Mouse (Mus musculus): ENCODE data around the gene Olfr594. TPM values are rescaled to one million over a fixed set of nuclear protein-coding genes. Genes with fewer than 3 reads are reported as not detected.
"Not testable (repeated sequence)": the region's sequence is repeated elsewhere in the genome, so short reads cannot be mapped to it uniquely, and the experiment has no call there.

Olfr594 gene
- polyA plus RNA-seq (2014; fragmentation: Nextera tagmentation; extraction: Ambion mirVana): not detected in 2 replicates

DNA sequence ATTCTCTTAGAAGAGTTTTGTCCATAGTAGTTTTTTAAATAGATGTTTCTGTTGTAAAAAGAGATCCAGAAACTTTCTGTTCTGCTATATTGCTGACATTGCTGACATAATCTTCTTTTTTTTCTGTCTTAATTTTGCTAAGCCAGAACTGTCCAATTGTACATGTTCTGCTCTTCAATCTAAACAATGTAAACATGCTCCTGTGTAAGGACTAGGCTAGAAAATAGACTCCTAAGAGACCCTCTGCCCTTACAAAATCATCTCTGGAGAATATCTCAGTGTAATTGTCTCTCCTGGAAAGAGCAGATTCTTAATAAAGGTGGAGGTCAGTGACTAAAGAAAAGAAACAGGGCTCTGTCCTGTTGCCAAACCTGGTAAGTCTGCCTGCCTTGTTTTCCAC, at the start of gene Olfr594:
Gene Olfr594 (plus strand): TSS at position 301 of the 400 bp plus-strand sequence.
- Histone ChIP-seq H3K4me3 (ENCODE audit: low read length) (no peak within 1 kb of the TSS), H3K4me1 (ENCODE audit: control insufficient read depth, insufficient read depth, low read length) (no peaks in the 10 kb centered on the region), H3K9ac (ENCODE audit: low read depth, low read length) (no peak within 1 kb of the TSS), H3K27me3 (ENCODE audit: control insufficient read depth, insufficient read depth, low read length) (no peaks in the 10 kb centered on the region), H3K4me2 (replicated peaks; ENCODE audit: low read depth, low read length) (no peak within 1 kb of the TSS), H3K36me3 (ENCODE audit: control insufficient read depth, insufficient read depth, low read length) (no peaks in the 10 kb centered on the region), H3K27ac (ENCODE audit: low read depth, low read length) (no peak within 1 kb of the TSS), H3K9me3 (ENCODE audit: control insufficient read depth, low read length) (no peaks in the 10 kb centered on the region)
- no peak for ATAC-seq (ENCODE audit: low FRiP score, low TSS enrichment)

DNA sequence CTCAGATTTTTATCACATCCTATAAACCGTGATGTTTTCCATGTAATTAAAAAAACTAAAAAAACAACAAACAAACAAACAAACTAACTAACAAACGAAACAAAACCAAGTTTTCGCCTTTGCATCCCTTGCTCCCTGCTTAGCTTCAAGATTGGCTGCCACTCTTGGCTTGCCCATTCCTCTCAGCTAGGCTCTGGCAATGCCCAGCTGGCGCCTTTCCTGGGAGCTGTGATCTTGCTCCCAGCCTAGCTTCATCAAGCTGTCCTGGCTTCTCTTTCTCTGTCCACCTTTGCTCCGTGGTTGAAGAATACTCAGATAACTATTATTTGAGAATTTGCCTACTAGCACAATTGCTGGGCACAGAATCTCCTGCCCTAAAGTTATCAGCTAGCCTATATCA, 47.1 kb upstream of the Olfr594 start:
- Histone ChIP-seq H3K9ac (ENCODE audit: low read depth, low read length) (no peak overlapping the region), H3K4me2 (replicated peaks; ENCODE audit: low read depth, low read length) (no peak overlapping the region), H3K27me3 (ENCODE audit: control insufficient read depth, insufficient read depth, low read length) (no peaks in the 10 kb centered on the region), H3K4me3 (ENCODE audit: low read length) (no peak overlapping the region), H3K36me3 (ENCODE audit: control insufficient read depth, insufficient read depth, low read length) (no peaks in the 10 kb centered on the region), H3K4me1 (ENCODE audit: control insufficient read depth, insufficient read depth, low read length) (no peaks in the 10 kb centered on the region), H3K9me3 (ENCODE audit: control insufficient read depth, low read length) (no peaks in the 10 kb centered on the region), H3K27ac (ENCODE audit: low read depth, low read length) (no peak overlapping the region)
- 82% methylated on average over 5 of the region's 5 CpGs for WGBS
- no peak for ATAC-seq (ENCODE audit: low FRiP score, low TSS enrichment)

DNA sequence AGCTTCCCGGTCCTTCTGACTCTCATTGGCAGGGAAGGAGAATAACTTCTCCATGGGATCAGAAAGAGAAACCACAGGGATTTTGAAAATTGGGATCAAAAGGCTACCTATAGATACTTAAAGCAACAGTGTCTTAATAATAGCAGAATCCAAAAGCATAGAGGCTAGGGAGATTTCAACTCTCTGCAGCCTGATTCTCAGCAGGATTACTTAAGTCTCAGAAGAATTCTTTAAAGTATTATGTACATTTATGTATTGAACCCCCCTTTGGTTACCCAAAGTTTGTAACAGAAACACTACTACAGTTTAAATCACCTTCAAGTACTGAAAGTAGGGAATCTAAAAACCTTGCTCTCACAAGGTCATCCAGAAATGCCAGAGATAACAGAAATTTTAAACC, 38.6 kb upstream of the Olfr594 start, which contains the start of gene Olfr591:
Gene Olfr591 (minus strand): TSS at position 101 of the 400 bp plus-strand sequence.
- H3K27me3 ChIP-seq (ENCODE audit: control insufficient read depth, insufficient read depth, low read length): no peaks in the 10 kb centered on the region
- H3K4me1 ChIP-seq (ENCODE audit: control insufficient read depth, insufficient read depth, low read length): no peaks in the 10 kb centered on the region
- no peaks in the 10 kb centered on the region for H3K36me3 ChIP-seq (ENCODE audit: control insufficient read depth, insufficient read depth, low read length)
- H3K9ac ChIP-seq (ENCODE audit: low read depth, low read length): no peak within 1 kb of the TSS
- ATAC-seq (ENCODE audit: low FRiP score, low TSS enrichment): no peak
- H3K4me2 ChIP-seq (replicated peaks; ENCODE audit: low read depth, low read length): no peak within 1 kb of the TSS
- peaks cover 11% of the 10 kb centered on the region; the same call in 1 of the 2 replicates for H3K9me3 ChIP-seq (ENCODE audit: control insufficient read depth, low read length)
- no peak within 1 kb of the TSS for H3K27ac ChIP-seq (ENCODE audit: low read depth, low read length)
- H3K4me3 ChIP-seq (ENCODE audit: low read length): no peak within 1 kb of the TSS
- WGBS: 76% methylated on average over 1 of the region's 1 CpGs

DNA sequence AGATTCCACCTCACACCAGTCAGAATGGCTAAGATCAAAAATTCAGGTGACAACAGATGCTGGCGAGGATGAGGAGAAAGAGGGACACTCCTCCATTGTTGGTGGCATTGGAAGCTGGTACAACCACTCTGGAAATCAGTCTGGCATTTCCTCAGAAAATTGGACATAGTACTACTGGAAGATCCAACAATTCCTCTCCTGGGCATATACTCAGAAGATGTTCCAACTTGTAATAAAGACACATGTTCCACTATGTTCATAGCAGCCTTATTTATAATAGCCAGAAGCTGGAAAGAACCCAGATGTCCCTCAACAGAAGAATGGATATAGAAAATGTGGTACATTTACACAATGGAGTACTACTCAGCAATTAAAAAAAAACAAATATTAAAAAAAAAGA, 32.3 kb upstream of the Olfr594 start, which contains the start of gene Olfr592:
Gene Olfr592 (plus strand): TSS at position 301 of the 400 bp plus-strand sequence.
- not testable (repeated sequence) for H3K4me2 ChIP-seq (replicated peaks; ENCODE audit: low read depth, low read length); H3K4me3 ChIP-seq (ENCODE audit: low read length); H3K9ac ChIP-seq (ENCODE audit: low read depth, low read length); H3K36me3 ChIP-seq (ENCODE audit: control insufficient read depth, insufficient read depth, low read length); H3K27ac ChIP-seq (ENCODE audit: low read depth, low read length); H3K4me1 ChIP-seq (ENCODE audit: control insufficient read depth, insufficient read depth, low read length); H3K27me3 ChIP-seq (ENCODE audit: control insufficient read depth, insufficient read depth, low read length); ATAC-seq (ENCODE audit: low FRiP score, low TSS enrichment)
- 89% methylated on average over 1 of the region's 1 CpGs for WGBS
- H3K9me3 ChIP-seq (ENCODE audit: control insufficient read depth, low read length): peaks cover 12% of the 10 kb centered on the region; the same call in 1 of the 2 replicates

DNA sequence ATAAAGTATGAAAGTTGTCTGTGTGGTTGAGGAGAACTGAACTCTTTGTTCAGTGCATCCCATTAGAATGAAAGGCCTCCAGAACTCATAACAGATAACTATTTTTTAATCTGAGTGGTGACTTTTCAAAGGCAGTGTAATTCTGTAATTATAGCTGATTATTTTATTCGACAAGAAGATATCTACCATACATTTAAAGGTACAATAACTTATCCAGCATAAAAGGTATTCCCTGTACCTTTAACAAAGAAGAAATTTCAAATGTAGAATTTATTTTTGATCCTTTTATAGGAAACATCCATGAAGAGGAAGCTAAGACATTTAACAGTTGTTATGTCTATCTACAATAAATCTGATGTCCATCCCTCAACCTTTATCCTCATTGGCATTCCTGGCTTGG, 5.2 kb upstream of the Olfr594 start, which contains the start of gene Olfr593:
Gene Olfr593 (plus strand): TSS at position 301 of the 400 bp plus-strand sequence.
- H3K27ac ChIP-seq (ENCODE audit: low read depth, low read length): no peak within 1 kb of the TSS
- no peaks in the 10 kb centered on the region for H3K4me1 ChIP-seq (ENCODE audit: control insufficient read depth, insufficient read depth, low read length)
- WGBS: 71% methylated on average over 1 of the region's 1 CpGs
- ATAC-seq (ENCODE audit: low FRiP score, low TSS enrichment): no peak
- H3K9ac ChIP-seq (ENCODE audit: low read depth, low read length): no peak within 1 kb of the TSS
- H3K4me3 ChIP-seq (ENCODE audit: low read length): no peak within 1 kb of the TSS
- no peak within 1 kb of the TSS for H3K4me2 ChIP-seq (replicated peaks; ENCODE audit: low read depth, low read length)
- no peaks in the 10 kb centered on the region for H3K27me3 ChIP-seq (ENCODE audit: control insufficient read depth, insufficient read depth, low read length)
- H3K36me3 ChIP-seq (ENCODE audit: control insufficient read depth, insufficient read depth, low read length): no peaks in the 10 kb centered on the region
- H3K9me3 ChIP-seq (ENCODE audit: control insufficient read depth, low read length): no peaks in the 10 kb centered on the region

DNA sequence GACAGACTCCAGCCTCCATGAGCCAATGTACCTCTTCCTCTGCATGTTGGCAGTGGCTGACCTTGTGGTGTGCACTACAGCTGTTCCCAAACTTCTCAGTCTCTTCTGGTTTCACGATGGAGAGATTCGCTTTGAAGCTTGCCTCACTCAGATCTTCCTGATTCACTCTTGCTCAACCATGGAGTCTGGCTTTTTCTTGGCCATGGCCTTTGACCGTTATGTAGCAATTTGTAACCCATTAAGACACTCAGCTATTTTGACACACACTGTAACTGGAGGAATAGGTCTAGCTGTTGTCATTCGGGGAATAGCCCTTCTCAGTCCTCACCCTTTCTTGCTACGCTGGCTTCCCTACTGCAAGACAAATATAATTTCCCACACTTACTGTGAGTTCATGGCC, 4.7 kb upstream of the Olfr594 start:
- WGBS: 89% methylated on average over 5 of the region's 5 CpGs
- not testable (repeated sequence) for H3K27ac ChIP-seq (ENCODE audit: low read depth, low read length); H3K4me1 ChIP-seq (ENCODE audit: control insufficient read depth, insufficient read depth, low read length); ATAC-seq (ENCODE audit: low FRiP score, low TSS enrichment); H3K9me3 ChIP-seq (ENCODE audit: control insufficient read depth, low read length); H3K9ac ChIP-seq (ENCODE audit: low read depth, low read length); H3K36me3 ChIP-seq (ENCODE audit: control insufficient read depth, insufficient read depth, low read length); H3K4me3 ChIP-seq (ENCODE audit: low read length); H3K27me3 ChIP-seq (ENCODE audit: control insufficient read depth, insufficient read depth, low read length); H3K4me2 ChIP-seq (replicated peaks; ENCODE audit: low read depth, low read length)

DNA sequence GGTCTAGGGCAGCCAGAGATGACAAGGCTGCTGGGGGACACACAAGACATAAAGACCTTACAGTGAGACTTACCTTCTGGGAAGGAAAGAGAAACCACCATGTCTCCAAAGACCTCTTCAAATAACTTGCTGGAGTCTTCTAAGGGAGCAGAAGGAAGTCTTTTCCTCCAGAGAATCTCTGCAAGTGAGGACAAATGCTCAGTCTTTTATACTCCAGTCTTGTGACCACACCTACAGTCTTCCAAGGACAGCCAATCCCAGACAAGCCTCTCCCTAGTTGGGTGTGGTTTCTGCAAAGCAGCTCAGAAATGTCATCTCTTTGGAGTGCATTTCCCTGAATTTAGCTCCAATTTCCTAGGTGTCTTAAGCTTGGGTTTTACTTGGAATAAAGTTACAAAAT, 35.6 kb downstream of the Olfr594 start, which contains the start of gene Usp17ld:
Gene Usp17ld (minus strand): TSS at position 101 of the 400 bp plus-strand sequence.
- not testable (repeated sequence) for H3K36me3 ChIP-seq (ENCODE audit: control insufficient read depth, insufficient read depth, low read length); ATAC-seq (ENCODE audit: low FRiP score, low TSS enrichment); H3K9me3 ChIP-seq (ENCODE audit: control insufficient read depth, low read length); H3K4me2 ChIP-seq (replicated peaks; ENCODE audit: low read depth, low read length); H3K9ac ChIP-seq (ENCODE audit: low read depth, low read length); H3K27me3 ChIP-seq (ENCODE audit: control insufficient read depth, insufficient read depth, low read length); H3K4me1 ChIP-seq (ENCODE audit: control insufficient read depth, insufficient read depth, low read length); H3K4me3 ChIP-seq (ENCODE audit: low read length); H3K27ac ChIP-seq (ENCODE audit: low read depth, low read length)

Small RNAs within 50 kb of the gene (microRNA-seq; reads per million reads assigned to microRNA genes)
- gene Gm23550 (not detected), gene Gm25171 (not detected)

Other genes starting within 250 kb of the Olfr594 start
- not detected in 2 replicates for gene Olfr577, start 241.1 kb upstream of the Olfr594 start, polyA plus RNA-seq (2014; fragmentation: Nextera tagmentation; extraction: Ambion mirVana)
- not detected in 2 replicates for gene Olfr578, start 227.7 kb upstream of the Olfr594 start, polyA plus RNA-seq (2014; fragmentation: Nextera tagmentation; extraction: Ambion mirVana)
- not detected in 2 replicates for gene Olfr582, start 179.0 kb upstream of the Olfr594 start, polyA plus RNA-seq (2014; fragmentation: Nextera tagmentation; extraction: Ambion mirVana)
- not detected in 2 replicates for gene Olfr583, start 165.7 kb upstream of the Olfr594 start, polyA plus RNA-seq (2014; fragmentation: Nextera tagmentation; extraction: Ambion mirVana)
- not detected in 2 replicates for gene Olfr584, start 135.1 kb upstream of the Olfr594 start, polyA plus RNA-seq (2014; fragmentation: Nextera tagmentation; extraction: Ambion mirVana)
- gene Olfr585, start 119.3 kb upstream of the Olfr594 start, polyA plus RNA-seq (2014; fragmentation: Nextera tagmentation; extraction: Ambion mirVana): not detected in 2 replicates
- gene Olfr586, start 91.4 kb upstream of the Olfr594 start, polyA plus RNA-seq (2014; fragmentation: Nextera tagmentation; extraction: Ambion mirVana): not detected in 2 replicates
- not detected in 2 replicates for gene Olfr588-ps1, start 76.1 kb upstream of the Olfr594 start, polyA plus RNA-seq (2014; fragmentation: Nextera tagmentation; extraction: Ambion mirVana)
- gene Olfr589, start 60.6 kb upstream of the Olfr594 start, polyA plus RNA-seq (2014; fragmentation: Nextera tagmentation; extraction: Ambion mirVana): not detected in 2 replicates
- gene Olfr591, start 38.7 kb upstream of the Olfr594 start, polyA plus RNA-seq (2014; fragmentation: Nextera tagmentation; extraction: Ambion mirVana): not detected in 2 replicates
- not detected in 2 replicates for gene Olfr592, start 32.2 kb upstream of the Olfr594 start, polyA plus RNA-seq (2014; fragmentation: Nextera tagmentation; extraction: Ambion mirVana)
- not detected in 2 replicates for gene Olfr593, start 5.1 kb upstream of the Olfr594 start, polyA plus RNA-seq (2014; fragmentation: Nextera tagmentation; extraction: Ambion mirVana)
- not detected in 2 replicates for gene Usp17ld, start 35.5 kb downstream of the Olfr594 start, polyA plus RNA-seq (2014; fragmentation: Nextera tagmentation; extraction: Ambion mirVana)
- not detected in 2 replicates for gene Olfr596, start 88.7 kb downstream of the Olfr594 start, polyA plus RNA-seq (2014; fragmentation: Nextera tagmentation; extraction: Ambion mirVana)
- not detected in 2 replicates for gene Olfr597, start 99.3 kb downstream of the Olfr594 start, polyA plus RNA-seq (2014; fragmentation: Nextera tagmentation; extraction: Ambion mirVana)
- gene Olfr598, start 106.6 kb downstream of the Olfr594 start, polyA plus RNA-seq (2014; fragmentation: Nextera tagmentation; extraction: Ambion mirVana): not detected in 2 replicates
- not detected in 2 replicates for gene Olfr599, start 118.9 kb downstream of the Olfr594 start, polyA plus RNA-seq (2014; fragmentation: Nextera tagmentation; extraction: Ambion mirVana)
- gene Olfr600, start 132.7 kb downstream of the Olfr594 start, polyA plus RNA-seq (2014; fragmentation: Nextera tagmentation; extraction: Ambion mirVana): not detected in 2 replicates
- gene Olfr601, start 145.7 kb downstream of the Olfr594 start, polyA plus RNA-seq (2014; fragmentation: Nextera tagmentation; extraction: Ambion mirVana): not detected in 2 replicates
- gene Olfr603, start 169.2 kb downstream of the Olfr594 start, polyA plus RNA-seq (2014; fragmentation: Nextera tagmentation; extraction: Ambion mirVana): not detected in 2 replicates
- gene Usp17lc, start 198.1 kb downstream of the Olfr594 start, polyA plus RNA-seq (2014; fragmentation: Nextera tagmentation; extraction: Ambion mirVana): not detected in 2 replicates
- gene Olfr605, start 228.4 kb downstream of the Olfr594 start, polyA plus RNA-seq (2014; fragmentation: Nextera tagmentation; extraction: Ambion mirVana): not detected in 2 replicates
- not detected in 2 replicates for gene Olfr606, start 232.1 kb downstream of the Olfr594 start, polyA plus RNA-seq (2014; fragmentation: Nextera tagmentation; extraction: Ambion mirVana)
- gene Olfr607, start 247.2 kb downstream of the Olfr594 start, polyA plus RNA-seq (2014; fragmentation: Nextera tagmentation; extraction: Ambion mirVana): not detected in 2 replicates

Data from kidney, embryonic 14.5 days (tissue).